Mouse (Mus musculus) heart, postnatal 0 days (tissue): ENCODE results near the gene Wdr46. TPM values are rescaled to one million over a fixed set of nuclear protein-coding genes. Genes with fewer than 3 reads are reported as not detected.

Experiments
- ATAC-seq: fragments of 200-750 bp; cut with Nextera tagmentation; 2 replicates; pipeline ENCODE4 v1.8.0; 2017; ENCODE audit warnings: low read depth, moderate number of reproducible peaks, moderate library complexity; ENCODE audit not compliant: insufficient read depth
- DNase-seq: peaks from one replicate; pipeline ENCODE4 v3.0.0-alpha.2; 2016; ENCODE audit warnings: low spot score
- H3K27ac ChIP-seq: fragments of 300-500 bp; sonication (generic); 2 replicates; pipeline ENCODE4 v1.5.1; 2014; ENCODE audit warnings: low read depth, mild to moderate bottlenecking
- H3K27me3 ChIP-seq: fragments of 300-500 bp; sonication (generic); 2 replicates; pipeline ENCODE4 v1.6.1; 2014; ENCODE audit warnings: low read length, mixed read lengths; ENCODE audit not compliant: control insufficient read depth, insufficient read depth
- H3K36me3 ChIP-seq: fragments of 300-500 bp; sonication (generic); replicated peaks from 2 replicates; pipeline ENCODE4 v1.6.1; 2014; ENCODE audit warnings: low read length, mixed read lengths; ENCODE audit not compliant: control insufficient read depth, insufficient read depth
- H3K4me1 ChIP-seq: fragments of 300-500 bp; sonication (generic); 2 replicates; pipeline ENCODE4 v1.6.1; 2014; ENCODE audit warnings: antibody characterized with exemption; ENCODE audit not compliant: control insufficient read depth, insufficient read depth
- H3K4me2 ChIP-seq: fragments of 300-500 bp; sonication (generic); 2 replicates; pipeline ENCODE4 v1.6.1; 2014; ENCODE audit warnings: low read depth, mild to moderate bottlenecking, low read length, moderate library complexity
- H3K4me3 ChIP-seq: fragments of 300-500 bp; sonication (generic); 2 replicates; pipeline ENCODE4 v1.5.1; 2014; ENCODE audit warnings: low read depth, low read length
- H3K9ac ChIP-seq: fragments of 300-500 bp; sonication (generic); replicated peaks from 2 replicates; pipeline ENCODE4 v1.6.1; 2014; ENCODE audit warnings: low read depth, low read length, mixed read lengths
- H3K9me3 ChIP-seq: fragments of 300-500 bp; sonication (generic); replicated peaks from 2 replicates; pipeline ENCODE4 v1.6.1; 2016; ENCODE audit warnings: low read length; ENCODE audit not compliant: control insufficient read depth
- CTCF ChIP-seq: IDR thresholded peaks from 2 replicates; pipeline ENCODE4 v1.5.1; 2016; ENCODE audit warnings: antibody characterized with exemption, control low read depth, low read depth
- EP300 ChIP-seq: IDR thresholded peaks from 2 replicates; pipeline ENCODE4 v1.6.1; 2016; ENCODE audit warnings: antibody characterized with exemption, low read depth
- WGBS: fragments of 180-500 bp; shearing (Covaris S2); extraction: QIAGEN DNeasy Blood & Tissue Kit; methylation state at CpG from one replicate; pipeline ENCODE4 v1.1.7; 2014; 5-methylcytosine and 5-hydroxymethylcytosine counted together
- polyA plus RNA-seq: library from polyadenylated mRNA; unstranded; fragments of >200 nt; fragmentation: Nextera tagmentation; extraction: Ambion mirVana; gene quantifications from 2 replicates; pipeline ENCODE4 v1.2.1, GENCODE M21; 2015
- total RNA-seq: library from RNA; depleted of rRNA; stranded (reverse); fragments of >200 nt; gene quantifications from 2 replicates; pipeline ENCODE4 v1.2.3, GENCODE M21; 2014; ENCODE audit warnings: low replicate concordance

Wdr46 gene
- total and polyA plus RNA-seq, 2 experiments from 2014 or later, result 6.7 to 11.1 TPM

GRCm38 (mm10) chr17:33957493-33957892 lies 17.0 kb downstream of the Wdr46 start:
- Histone ChIP-seq H3K27ac (no peak overlapping the region), H3K27me3 (no peaks in the 10 kb centered on the region), H3K9me3 (no peaks in the 10 kb centered on the region), H3K9ac (no peak overlapping the region), H3K4me2 (no peak overlapping the region), H3K4me1 (peaks cover 15% of the 10 kb centered on the region), H3K4me3 (no peak overlapping the region), H3K36me3 (peaks cover 40% of the 10 kb centered on the region)
- TF ChIP-seq EP300 (no peak), CTCF (no peak)
- WGBS, result 81% methylated on average over 6 of the region's 6 CpGs
- ATAC-seq, result no peak
- no peak for DNase-seq

- Histone ChIP-seq H3K9me3 (no peaks in the 10 kb centered on the region), H3K27me3 (no peaks in the 10 kb centered on the region), H3K4me2 (no peak overlapping the region), H3K9ac (no peak overlapping the region), H3K36me3 (peaks cover 40% of the 10 kb centered on the region), H3K4me1 (peaks cover 15% of the 10 kb centered on the region), H3K4me3 (no peak overlapping the region), H3K27ac (no peak overlapping the region)
- DNase-seq, result no peak
- 90% methylated on average over 11 of the region's 11 CpGs for WGBS
- TF ChIP-seq EP300 (no peak), CTCF (no peak)
- no peak for ATAC-seq
These were observed 18.0 kb downstream of the Wdr46 start for GRCm38 (mm10) chr17:33958451-33958850.

GRCm38 (mm10) chr17:33959135-33959534 lies 18.7 kb downstream of the Wdr46 start:
- no peak for ATAC-seq
- Histone ChIP-seq H3K36me3 (peaks cover 46% of the 10 kb centered on the region), H3K27ac (no peak overlapping the region), H3K4me3 (no peak overlapping the region), H3K9ac (no peak overlapping the region), H3K4me1 (peaks cover 13% of the 10 kb centered on the region), H3K27me3 (no peaks in the 10 kb centered on the region), H3K4me2 (no peak overlapping the region), H3K9me3 (no peaks in the 10 kb centered on the region)
- no peak for DNase-seq
- WGBS, result 95% methylated on average over 13 of the region's 13 CpGs
- TF ChIP-seq CTCF (no peak), EP300 (no peak)

DNA sequence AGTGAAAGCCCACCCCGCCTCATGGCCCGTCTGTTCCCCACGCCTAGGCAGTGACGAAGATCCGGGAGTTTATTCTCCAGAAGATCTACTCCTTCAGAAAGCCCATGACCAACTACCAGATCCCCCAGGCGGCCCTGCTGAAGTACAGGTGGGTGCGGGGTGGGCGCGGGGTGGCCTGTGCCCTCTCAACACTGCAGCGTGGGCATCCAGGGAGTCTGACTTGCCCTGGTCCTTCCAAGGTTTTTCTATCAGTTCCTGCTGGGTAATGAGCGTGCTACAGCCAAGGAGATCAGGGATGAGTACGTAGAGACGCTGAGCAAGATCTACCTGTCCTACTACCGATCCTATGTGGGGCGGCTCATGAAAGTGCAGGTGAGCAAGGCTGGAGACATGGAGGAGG lies 19.5 kb downstream of the Wdr46 start:
- Histone ChIP-seq H3K4me1 (peaks cover 6% of the 10 kb centered on the region; the same call in 1 of the 2 replicates), H3K27me3 (no peaks in the 10 kb centered on the region), H3K4me2 (no peak overlapping the region), H3K9ac (no peak overlapping the region), H3K36me3 (peaks cover 49% of the 10 kb centered on the region), H3K27ac (no peak overlapping the region), H3K9me3 (no peaks in the 10 kb centered on the region), H3K4me3 (no peak overlapping the region)
- DNase-seq (no peak), ATAC-seq (no peak)
- WGBS, result 93% methylated on average over 15 of the region's 15 CpGs
- TF ChIP-seq EP300, result no peak
- no peak for TF ChIP-seq CTCF

GRCm38 (mm10) chr17:33962876-33963275 lies 22.4 kb downstream of the Wdr46 start:
- Histone ChIP-seq H3K4me1 (no peaks in the 10 kb centered on the region), H3K4me3 (no peak overlapping the region), H3K27ac (no peak overlapping the region), H3K9ac (no peak overlapping the region), H3K4me2 (no peak overlapping the region), H3K36me3 (peaks cover 59% of the 10 kb centered on the region), H3K27me3 (no peaks in the 10 kb centered on the region), H3K9me3 (no peaks in the 10 kb centered on the region)
- ATAC-seq (no peak), DNase-seq (no peak)
- no peak for TF ChIP-seq EP300
- no peak for TF ChIP-seq CTCF
- WGBS, result 91% methylated on average over 7 of the region's 7 CpGs

GRCm38 (mm10) chr17:33965082-33965845 lies 24.8 kb downstream of the Wdr46 start:
- WGBS, result 90% methylated on average over 17 of the region's 17 CpGs
- peaks cover 39% of the 10 kb centered on the region for H3K36me3 ChIP-seq
- no peak for TF ChIP-seq EP300
- H3K9ac ChIP-seq, result no peak overlapping the region
- H3K4me1 ChIP-seq, result no peaks in the 10 kb centered on the region
- DNase-seq, result no peak
- ATAC-seq, result no peak
- H3K9me3 ChIP-seq, result peaks cover 3% of the 10 kb centered on the region; the same call in 1 of the 2 replicates
- H3K27me3 ChIP-seq, result no peaks in the 10 kb centered on the region
- H3K4me2 ChIP-seq, result no peak overlapping the region
- H3K4me3 ChIP-seq, result no peak overlapping the region
- H3K27ac ChIP-seq, result no peak overlapping the region
